Mouse (Mus musculus) brain, embryonic 18.5 days (tissue): Measurements from ENCODE around the gene Calb2.

Source experiments
- DNase-seq: peaks from one replicate; pipeline ENCODE4 v3.0.0-alpha.2; 2012; ENCODE audit warnings: low read depth, low spot score

Calb2 gene

GRCm38 (mm10) chr8:110130537-110130936 lies 37.5 kb downstream of the Calb2 start:
- peak; percentile 32 for DNase-seq

GRCm38 (mm10) chr8:110119715-110120114 lies 48.3 kb downstream of the Calb2 start:
- DNase-seq: no peak

- no peak for DNase-seq
Measured at GRCm38 (mm10) chr8:110102653-110103052, 65.4 kb downstream of the Calb2 start, which contains the start of gene Gm17720. Gm17720 (minus strand) TSS chr8:110102753.

GRCm38 (mm10) chr8:110101676-110102075 lies 66.3 kb downstream of the Calb2 start:
- DNase-seq: no peak

- DNase-seq: no peak
Measured at GRCm38 (mm10) chr8:110100907-110101306, 67.1 kb downstream of the Calb2 start, which contains the start of gene Gm21964. Gm21964 (plus strand) TSS chr8:110101207.

- no peak for DNase-seq
Measured at GRCm38 (mm10) chr8:110091869-110092268, 76.1 kb downstream of the Calb2 start.
